Mouse (Mus musculus): Measurements from ENCODE around the gene Baz1a. TPM values are rescaled to one million over a fixed set of nuclear protein-coding genes. Genes with fewer than 3 reads are reported as not detected.

Baz1a gene
- 47.6 and 54.4 TPM in 2 replicates for polyA plus RNA-seq (2016; fragmentation: Nextera tagmentation; extraction: Ambion mirVana)

DNA sequence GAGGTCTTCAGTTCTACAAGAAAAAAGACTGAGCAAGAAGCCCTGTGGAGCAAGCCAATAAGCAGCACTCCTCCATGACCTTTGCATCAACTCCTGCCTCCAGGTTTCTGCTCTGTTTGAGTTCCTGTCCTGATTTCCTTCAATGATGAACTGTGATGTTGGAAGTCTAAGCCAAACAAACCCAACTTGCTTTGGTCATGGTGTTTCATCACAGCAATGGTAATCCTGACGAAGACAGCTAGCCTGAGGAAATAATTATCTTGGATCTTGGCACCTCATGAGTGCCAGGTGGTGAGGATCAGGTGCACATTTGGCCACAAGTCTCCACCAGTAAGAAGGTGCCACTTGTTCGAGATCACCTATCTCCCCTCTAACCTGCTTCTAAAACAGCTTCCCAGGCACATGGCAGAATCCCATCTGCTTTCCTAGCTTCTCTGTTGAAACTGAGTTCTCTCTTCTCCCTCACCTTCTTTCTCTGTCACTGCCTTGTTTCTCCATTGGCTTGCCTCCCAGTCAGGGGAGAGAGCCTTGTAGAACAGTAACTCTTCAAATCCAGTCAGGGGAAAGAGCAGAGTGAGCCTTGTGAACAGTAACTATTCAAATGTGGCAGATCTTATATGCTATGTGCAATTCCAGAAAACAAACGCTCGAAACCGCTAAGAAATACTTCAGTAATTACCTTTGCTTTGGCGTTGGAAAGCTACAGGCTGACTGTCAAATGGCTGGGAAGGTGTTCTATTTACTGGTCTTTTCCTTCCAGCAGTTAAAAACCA, at the start of gene Baz1a:
TSS of gene Baz1a (minus strand) at position 723 of the 773 bp plus-strand sequence.
- Histone ChIP-seq H3K9me3 (replicated peaks) (no peaks in the 10 kb centered on the region), H3K4me2 (no peak within 1 kb of the TSS), H3K9ac (no peak within 1 kb of the TSS), H3K27ac (no peak within 1 kb of the TSS), H3K4me3 (no peak within 1 kb of the TSS), H3K27me3 (replicated peaks) (no peaks in the 10 kb centered on the region), H3K36me3 (no peaks in the 10 kb centered on the region), H3K4me1 (0 out of 2 replicates have a peak, but pooled peaks cover 5% of the 10 kb centered on the region)
- ATAC-seq = no peak
- WGBS (ENCODE audit: insufficient replicate concordance) = 80% methylated on average over 6 of the region's 6 CpGs

- no peak overlapping the region; the same call in 1 of the 2 replicates for H3K9ac ChIP-seq
- H3K36me3 ChIP-seq = peaks cover 33% of the 10 kb centered on the region
- no peak overlapping the region for H3K4me2 ChIP-seq
- no peak overlapping the region for H3K4me3 ChIP-seq
- 75% methylated on average over 1 of the region's 1 CpGs for WGBS (ENCODE audit: insufficient replicate concordance)
- H3K9me3 ChIP-seq (replicated peaks) = no peaks in the 10 kb centered on the region
- no peaks in the 10 kb centered on the region for H3K27me3 ChIP-seq (replicated peaks)
- peak overlapping the region; percentile 45; the same call in 1 of the 2 replicates for H3K27ac ChIP-seq
- no peak for ATAC-seq
- H3K4me1 ChIP-seq = peaks cover 53% of the 10 kb centered on the region
Observed at GRCm38 (mm10) chr12:55062141-55062540, 48.0 kb upstream of the Baz1a start.

GRCm38 (mm10) chr12:55061006-55061405, 46.9 kb upstream of the Baz1a start:
- Histone ChIP-seq H3K9me3 (replicated peaks) (no peaks in the 10 kb centered on the region), H3K27ac (peak overlapping the region; percentile 83), H3K27me3 (replicated peaks) (no peaks in the 10 kb centered on the region), H3K4me2 (peak overlapping the region; percentile 43), H3K4me1 (peaks cover 61% of the 10 kb centered on the region), H3K4me3 (no peak overlapping the region), H3K36me3 (peaks cover 33% of the 10 kb centered on the region), H3K9ac (peak overlapping the region; percentile 35; the same call in 1 of the 2 replicates)
- no peak for ATAC-seq
- WGBS (ENCODE audit: insufficient replicate concordance) = 78% methylated on average over 10 of the region's 10 CpGs

DNA sequence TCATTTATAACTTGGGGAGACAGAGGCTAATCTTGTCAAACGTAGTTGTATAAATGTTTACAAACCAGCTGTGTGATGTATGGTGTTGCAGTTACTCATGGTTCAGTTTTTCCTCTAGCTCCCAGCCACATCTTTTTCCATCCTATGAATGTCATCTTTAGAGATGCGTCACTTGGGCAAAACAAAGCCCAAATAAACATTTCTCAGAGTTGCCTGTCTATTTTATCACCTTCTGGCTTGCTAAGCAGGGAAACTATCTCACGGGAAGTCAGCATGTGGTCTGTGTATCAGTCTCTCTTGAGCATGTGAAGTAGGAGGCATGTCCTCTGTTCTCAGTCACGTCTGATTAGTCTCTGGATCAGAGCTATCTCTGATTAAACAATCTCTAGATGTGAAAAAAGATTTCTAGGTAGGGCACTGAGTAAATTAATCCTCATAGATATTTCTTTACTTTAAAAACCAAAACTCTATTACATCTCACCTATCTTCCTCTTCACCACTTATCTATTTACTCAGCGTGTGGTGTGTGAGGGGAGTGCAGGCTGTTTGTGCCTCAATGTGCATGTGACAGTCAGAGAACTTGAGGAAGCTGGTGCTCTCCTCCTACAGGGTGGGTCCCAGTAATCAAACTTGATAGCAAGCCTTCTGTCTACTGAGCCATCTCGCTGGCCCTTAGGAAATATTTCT, 46.2 kb upstream of the Baz1a start:
- Histone ChIP-seq H3K27me3 (replicated peaks) (no peaks in the 10 kb centered on the region), H3K27ac (peak overlapping the region; percentile 83), H3K36me3 (peaks cover 37% of the 10 kb centered on the region), H3K4me2 (peak overlapping the region; percentile 43), H3K4me1 (peaks cover 66% of the 10 kb centered on the region), H3K9me3 (replicated peaks) (no peaks in the 10 kb centered on the region), H3K9ac (peak overlapping the region; percentile 35; the same call in 1 of the 2 replicates), H3K4me3 (no peak overlapping the region)
- peak; percentile 88 for ATAC-seq
- 27% methylated on average over 6 of the region's 6 CpGs for WGBS (ENCODE audit: insufficient replicate concordance)

DNA sequence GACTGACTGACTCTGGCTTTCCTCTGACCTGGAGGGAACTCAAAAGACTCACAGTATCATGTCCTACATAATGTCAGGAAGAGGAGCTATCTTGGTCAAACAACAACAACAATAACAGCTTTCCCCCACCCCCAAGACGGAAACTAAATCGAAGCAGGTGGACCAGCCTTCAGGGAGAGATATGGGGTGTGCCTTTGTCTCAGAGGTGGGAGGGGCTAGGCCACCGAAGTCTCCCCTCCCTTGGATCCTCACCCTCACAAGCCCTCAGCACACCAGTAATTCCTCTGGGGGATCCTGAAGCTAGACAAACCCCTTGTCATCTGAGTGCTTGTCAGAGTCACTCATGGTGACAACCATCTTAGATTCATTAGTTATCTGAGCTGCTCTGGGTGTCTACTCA, 45.7 kb upstream of the Baz1a start:
- ATAC-seq = peak; percentile 73
- WGBS (ENCODE audit: insufficient replicate concordance) = 18% methylated on average over 3 of the region's 3 CpGs
- peak overlapping the region; percentile 43 for H3K4me2 ChIP-seq

DNA sequence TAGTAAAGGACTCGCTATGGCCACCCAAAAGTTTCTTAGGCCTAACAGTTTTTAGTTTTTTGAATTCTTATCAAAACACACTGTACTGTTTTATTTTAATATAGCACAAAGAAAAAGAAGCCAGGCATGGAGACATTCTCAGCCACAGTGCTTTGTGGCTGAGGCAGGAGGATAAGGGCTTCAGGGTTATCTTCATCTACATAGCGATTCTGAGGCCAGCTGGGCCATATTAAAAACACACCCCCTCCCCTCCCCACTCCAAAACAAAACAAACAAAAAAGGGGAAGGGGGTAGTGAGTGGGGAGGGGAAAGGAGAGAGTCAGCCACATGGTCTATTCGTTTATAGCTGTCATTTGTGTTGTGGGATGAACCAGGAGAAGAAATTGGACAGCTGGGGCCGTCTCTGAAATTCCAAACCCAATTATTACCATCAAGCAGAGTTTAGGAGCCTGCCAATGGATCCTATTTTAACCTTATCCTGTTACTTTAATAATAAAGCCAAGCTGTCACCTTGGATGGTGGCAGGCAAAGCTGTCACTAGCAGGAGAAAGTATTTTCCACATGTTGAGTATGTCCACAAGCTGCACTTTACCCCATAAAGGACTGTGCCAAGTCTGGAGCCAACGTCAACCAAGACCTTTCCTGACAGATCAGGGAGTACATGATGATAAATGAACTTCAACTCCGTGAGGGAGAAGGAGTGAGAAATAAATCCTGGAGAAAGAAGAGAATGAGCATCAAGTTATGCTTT, 44.9 kb upstream of the Baz1a start:
- no peaks in the 10 kb centered on the region for H3K27me3 ChIP-seq (replicated peaks)
- no peak overlapping the region for H3K4me3 ChIP-seq
- peaks cover 37% of the 10 kb centered on the region for H3K36me3 ChIP-seq
- H3K4me1 ChIP-seq = peaks cover 77% of the 10 kb centered on the region
- H3K27ac ChIP-seq = peak overlapping the region; percentile 83
- WGBS (ENCODE audit: insufficient replicate concordance) = 57% methylated on average over 6 of the region's 6 CpGs
- H3K4me2 ChIP-seq = peak overlapping the region; percentile 43; the same call in 1 of the 2 replicates
- 0 out of 2 replicates have a peak overlapping the region, but pooled peaks have one; percentile 10 for H3K9ac ChIP-seq
- H3K9me3 ChIP-seq (replicated peaks) = no peaks in the 10 kb centered on the region
- ATAC-seq = no peak

More for the DNA sequence above, 45.7 kb upstream of the Baz1a start:
- peaks cover 37% of the 10 kb centered on the region for H3K36me3 ChIP-seq
- H3K27ac ChIP-seq = peak overlapping the region; percentile 83
- 0 out of 2 replicates have a peak overlapping the region, but pooled peaks have one; percentile 0 for H3K9ac ChIP-seq
- H3K4me3 ChIP-seq = no peak overlapping the region
- H3K4me1 ChIP-seq = peaks cover 71% of the 10 kb centered on the region
- H3K9me3 ChIP-seq (replicated peaks) = no peaks in the 10 kb centered on the region
- no peaks in the 10 kb centered on the region for H3K27me3 ChIP-seq (replicated peaks)

GRCm38 (mm10) chr12:55056703-55057102, 42.6 kb upstream of the Baz1a start:
- Histone ChIP-seq H3K4me3 (no peak overlapping the region), H3K27ac (peak overlapping the region; percentile 34), H3K4me1 (peaks cover 91% of the 10 kb centered on the region), H3K9me3 (replicated peaks) (no peaks in the 10 kb centered on the region), H3K4me2 (no peak overlapping the region), H3K27me3 (replicated peaks) (no peaks in the 10 kb centered on the region), H3K9ac (no peak overlapping the region), H3K36me3 (peaks cover 30% of the 10 kb centered on the region)
- 69% methylated on average over 2 of the region's 2 CpGs for WGBS (ENCODE audit: insufficient replicate concordance)
- ATAC-seq = no peak

- Histone ChIP-seq H3K4me1 (peaks cover 91% of the 10 kb centered on the region), H3K27ac (peak overlapping the region; percentile 82), H3K27me3 (replicated peaks) (no peaks in the 10 kb centered on the region), H3K9ac (no peak overlapping the region), H3K4me2 (no peak overlapping the region), H3K4me3 (no peak overlapping the region), H3K9me3 (replicated peaks) (no peaks in the 10 kb centered on the region), H3K36me3 (peaks cover 31% of the 10 kb centered on the region)
- 50% methylated on average over 2 of the region's 2 CpGs for WGBS (ENCODE audit: insufficient replicate concordance)
- ATAC-seq = no peak
Observed at GRCm38 (mm10) chr12:55054551-55055241, 40.5 kb upstream of the Baz1a start.

DNA sequence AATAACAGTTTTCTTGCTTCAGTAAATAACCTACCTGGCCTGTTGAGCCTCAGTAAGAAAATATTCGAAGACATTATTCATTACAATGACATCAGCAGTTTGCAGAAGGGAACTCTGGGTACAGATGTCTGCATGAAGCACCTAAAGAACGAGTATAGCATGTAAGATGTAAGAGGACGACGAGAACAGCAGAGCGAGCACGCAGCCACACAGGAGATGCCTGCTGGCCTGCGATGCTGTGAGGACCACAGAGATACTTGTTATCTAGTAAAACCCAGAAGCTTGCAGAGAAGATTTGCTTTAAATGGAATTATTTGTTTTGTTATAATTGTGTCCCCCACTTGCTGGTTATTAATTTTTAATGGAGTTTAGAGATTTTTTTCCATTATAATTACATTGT, 39.1 kb upstream of the Baz1a start:
- Histone ChIP-seq H3K4me1 (peaks cover 84% of the 10 kb centered on the region), H3K4me3 (no peak overlapping the region), H3K9me3 (replicated peaks) (no peaks in the 10 kb centered on the region), H3K27me3 (replicated peaks) (no peaks in the 10 kb centered on the region), H3K9ac (no peak overlapping the region), H3K36me3 (peaks cover 24% of the 10 kb centered on the region), H3K27ac (peak overlapping the region; percentile 97), H3K4me2 (peak overlapping the region; percentile 70)
- ATAC-seq = peak; percentile 66
- 33% methylated on average over 7 of the region's 7 CpGs for WGBS (ENCODE audit: insufficient replicate concordance)

GRCm38 (mm10) chr12:55051210-55052173, 37.3 kb upstream of the Baz1a start:
- ATAC-seq = peak; percentile 98
- Histone ChIP-seq H3K4me3 (peak overlapping the region; percentile 35), H3K4me1 (peaks cover 70% of the 10 kb centered on the region), H3K4me2 (peak overlapping the region; percentile 70), H3K36me3 (peaks cover 28% of the 10 kb centered on the region), H3K27me3 (replicated peaks) (no peaks in the 10 kb centered on the region), H3K9ac (peak overlapping the region; percentile 63), H3K9me3 (replicated peaks) (no peaks in the 10 kb centered on the region), H3K27ac (peak overlapping the region; percentile 97)
- 30% methylated on average over 8 of the region's 8 CpGs for WGBS (ENCODE audit: insufficient replicate concordance)
